Mouse (Mus musculus) liver, embryonic 15.5 days (tissue): ENCODE results near the gene Ctnnb1. TPM values are rescaled to one million over a fixed set of nuclear protein-coding genes. Genes with fewer than 3 reads are reported as not detected.
A peak's percentile ranks its signal among the peaks of the same experiment; 100 is the strongest.

Experiments used
- ATAC-seq: fragments of 200-750 bp; cut with Nextera tagmentation; 2 replicates; pipeline ENCODE4 v1.8.0; 2017; ENCODE audit warnings: moderate number of reproducible peaks, mild to moderate bottlenecking, moderate library complexity; ENCODE audit not compliant: insufficient read depth
- H3K27ac ChIP-seq: fragments of 300-500 bp; sonication (generic); replicated peaks from 2 replicates; pipeline ENCODE4 v1.5.1; 2015; ENCODE audit warnings: mild to moderate bottlenecking, inconsistent platforms
- H3K27me3 ChIP-seq: fragments of 300-500 bp; sonication (generic); 2 replicates; pipeline ENCODE4 v1.6.1; 2015; ENCODE audit warnings: mild to moderate bottlenecking, inconsistent platforms
- H3K36me3 ChIP-seq: fragments of 300-500 bp; sonication (generic); replicated peaks from 2 replicates; pipeline ENCODE4 v1.6.1; 2015; ENCODE audit warnings: moderate library complexity, mild to moderate bottlenecking, inconsistent platforms
- H3K4me1 ChIP-seq: fragments of 300-500 bp; sonication (generic); replicated peaks from 2 replicates; pipeline ENCODE4 v1.6.1; 2015; ENCODE audit warnings: inconsistent platforms
- H3K4me2 ChIP-seq: fragments of 300-500 bp; sonication (generic); 2 replicates; pipeline ENCODE4 v1.6.1; 2015; ENCODE audit warnings: moderate library complexity, mild to moderate bottlenecking, inconsistent platforms
- H3K4me3 ChIP-seq: fragments of 300-500 bp; sonication (generic); replicated peaks from 2 replicates; pipeline ENCODE4 v1.5.1; 2015; ENCODE audit warnings: mild to moderate bottlenecking, inconsistent platforms
- H3K9ac ChIP-seq: fragments of 300-500 bp; sonication (generic); 2 replicates; pipeline ENCODE4 v1.6.1; 2015; ENCODE audit warnings: moderate library complexity, mild to moderate bottlenecking, inconsistent platforms
- H3K9me3 ChIP-seq: fragments of 300-500 bp; sonication (generic); replicated peaks from 2 replicates; pipeline ENCODE4 v1.6.1; 2016; ENCODE audit warnings: inconsistent platforms
- WGBS: fragments of 180-500 bp; shearing (Covaris S2); methylation state at CpG from one replicate; pipeline ENCODE4 v1.1.7; 2015; ENCODE audit warnings: mixed read lengths; ENCODE audit not compliant: insufficient replicate concordance; 5-methylcytosine and 5-hydroxymethylcytosine counted together
- polyA plus RNA-seq: library from polyadenylated mRNA; unstranded; fragments of >200 nt; fragmentation: Nextera tagmentation; extraction: Ambion mirVana; gene quantifications from 2 replicates; pipeline ENCODE4 v1.2.1, GENCODE M21; 2015

Ctnnb1 gene
- polyA plus RNA-seq, 1 experiment from 2014 or later, result 90.5 TPM

DNA sequence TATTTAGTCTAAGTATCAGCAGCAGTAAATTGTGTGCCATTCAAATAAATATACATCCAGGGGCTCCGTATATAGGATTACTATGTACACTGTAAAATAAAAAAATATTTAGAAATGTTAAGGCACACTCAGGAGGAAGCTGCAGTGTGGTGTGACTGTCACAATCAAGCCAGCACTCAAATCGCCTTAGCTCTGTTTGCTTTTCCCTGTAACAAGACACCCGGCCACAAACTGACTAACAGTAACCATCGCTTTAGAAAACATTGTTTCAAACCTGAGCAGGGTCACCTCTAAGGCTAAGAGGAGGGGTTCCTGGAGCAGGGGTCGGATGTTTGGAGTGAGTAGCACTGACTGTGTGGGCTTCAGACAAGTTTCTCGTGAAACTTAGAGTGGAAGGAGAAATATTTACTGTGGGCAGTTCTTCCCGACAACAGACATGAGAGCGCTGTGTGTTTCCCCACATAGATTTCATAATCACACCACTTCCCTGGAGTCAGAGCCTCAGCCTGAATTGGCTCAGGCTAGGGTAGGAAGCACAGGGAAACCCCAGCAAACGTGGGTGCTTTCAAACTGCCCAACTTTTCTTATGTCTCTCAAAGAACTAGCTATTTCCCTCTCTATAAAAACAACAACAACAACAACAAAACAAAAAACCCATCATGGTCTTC is 1.9 kb upstream of the Ctnnb1 start:
- 23% methylated on average over 9 of the region's 9 CpGs for WGBS
- Histone ChIP-seq H3K4me3 (no peak overlapping the region), H3K4me1 (no peaks in the 10 kb centered on the region), H3K36me3 (no peaks in the 10 kb centered on the region), H3K9ac (no peak overlapping the region), H3K4me2 (peak overlapping the region; percentile 20), H3K9me3 (no peaks in the 10 kb centered on the region), H3K27ac (peak overlapping the region; percentile 55; the same call in 1 of the 2 replicates), H3K27me3 (no peaks in the 10 kb centered on the region)
- ATAC-seq, result peak; percentile 54

DNA sequence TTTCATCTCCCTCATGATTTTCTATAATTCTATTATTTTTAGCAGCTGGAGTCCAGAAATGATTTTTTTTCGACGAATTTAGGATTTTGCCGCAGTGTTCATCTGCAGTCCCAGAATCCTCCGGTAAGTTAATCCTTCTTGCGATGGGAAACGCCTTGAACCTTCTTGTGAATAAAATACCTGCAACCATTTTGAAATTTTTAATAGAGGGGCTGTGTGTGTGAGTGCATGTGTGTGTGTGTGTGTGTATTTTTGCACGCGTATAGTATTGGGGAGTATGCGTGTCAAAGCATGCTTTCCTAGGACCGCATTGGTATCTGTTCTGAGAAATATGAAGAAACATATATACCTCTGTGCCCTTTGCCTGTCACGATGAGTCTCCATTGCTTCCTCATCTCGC is 1.0 kb downstream of the Ctnnb1 start:
- Histone ChIP-seq H3K27ac (no peak overlapping the region), H3K9ac (no peak overlapping the region), H3K4me3 (no peak overlapping the region), H3K27me3 (no peaks in the 10 kb centered on the region), H3K4me2 (no peak overlapping the region), H3K9me3 (no peaks in the 10 kb centered on the region), H3K36me3 (no peaks in the 10 kb centered on the region), H3K4me1 (peaks cover 12% of the 10 kb centered on the region)
- WGBS, result 87% methylated on average over 12 of the region's 12 CpGs
- no peak for ATAC-seq

DNA sequence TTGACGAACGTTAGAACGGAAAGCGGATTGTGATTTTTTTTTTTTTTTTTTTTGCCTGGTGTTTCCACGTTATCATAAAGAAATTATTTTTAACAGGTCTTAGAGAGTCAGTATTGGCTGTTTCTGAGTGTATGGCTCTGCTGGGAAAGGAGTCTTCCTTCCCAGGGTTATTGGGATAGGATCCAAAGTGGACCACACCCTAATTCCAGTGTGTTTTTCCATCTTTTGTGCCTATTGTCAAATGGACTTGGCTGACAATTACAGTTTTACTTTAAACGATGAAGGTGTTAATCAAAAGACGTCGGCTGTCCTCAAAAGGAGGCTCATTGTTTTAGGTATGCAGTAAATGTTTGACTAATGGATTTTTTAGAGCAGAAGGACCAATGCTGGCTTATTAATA is 1.8 kb downstream of the Ctnnb1 start:
- WGBS, result 72% methylated on average over 8 of the region's 8 CpGs
- no peak for ATAC-seq
- H3K9me3 ChIP-seq, result no peaks in the 10 kb centered on the region

DNA sequence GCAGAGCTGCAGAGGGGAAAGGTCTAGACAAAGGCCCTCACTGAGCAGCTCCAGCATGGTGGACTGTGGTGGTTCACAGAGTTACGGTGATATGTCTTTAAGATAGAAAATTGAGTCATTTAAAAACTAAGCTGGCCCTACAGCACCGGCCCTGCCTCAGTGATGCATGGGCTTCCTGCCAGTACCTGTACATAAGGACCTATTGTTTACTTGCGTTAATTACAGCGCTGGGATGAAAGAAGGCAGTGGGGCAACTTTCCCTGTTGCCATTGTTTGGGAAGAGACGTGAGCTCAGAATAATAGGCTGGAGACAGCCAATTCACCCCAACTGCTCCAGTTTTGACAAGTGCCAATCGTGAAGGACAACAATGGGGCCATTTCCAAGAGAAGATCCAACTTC is 3.4 kb downstream of the Ctnnb1 start:
- ATAC-seq, result no peak
- H3K4me3 ChIP-seq, result no peak overlapping the region
- no peak overlapping the region for H3K9ac ChIP-seq
- H3K27me3 ChIP-seq, result no peaks in the 10 kb centered on the region
- H3K27ac ChIP-seq, result no peak overlapping the region
- no peaks in the 10 kb centered on the region for H3K9me3 ChIP-seq
- 0 out of 2 replicates have a peak, but pooled peaks cover 3% of the 10 kb centered on the region for H3K36me3 ChIP-seq
- H3K4me1 ChIP-seq, result peaks cover 34% of the 10 kb centered on the region
- no peak overlapping the region for H3K4me2 ChIP-seq
- 82% methylated on average over 6 of the region's 6 CpGs for WGBS

More for the DNA sequence above, 1.8 kb downstream of the Ctnnb1 start:
- Histone ChIP-seq H3K4me2 (no peak overlapping the region), H3K36me3 (no peaks in the 10 kb centered on the region), H3K27me3 (no peaks in the 10 kb centered on the region), H3K4me1 (peaks cover 20% of the 10 kb centered on the region), H3K27ac (no peak overlapping the region), H3K4me3 (no peak overlapping the region), H3K9ac (no peak overlapping the region)

DNA sequence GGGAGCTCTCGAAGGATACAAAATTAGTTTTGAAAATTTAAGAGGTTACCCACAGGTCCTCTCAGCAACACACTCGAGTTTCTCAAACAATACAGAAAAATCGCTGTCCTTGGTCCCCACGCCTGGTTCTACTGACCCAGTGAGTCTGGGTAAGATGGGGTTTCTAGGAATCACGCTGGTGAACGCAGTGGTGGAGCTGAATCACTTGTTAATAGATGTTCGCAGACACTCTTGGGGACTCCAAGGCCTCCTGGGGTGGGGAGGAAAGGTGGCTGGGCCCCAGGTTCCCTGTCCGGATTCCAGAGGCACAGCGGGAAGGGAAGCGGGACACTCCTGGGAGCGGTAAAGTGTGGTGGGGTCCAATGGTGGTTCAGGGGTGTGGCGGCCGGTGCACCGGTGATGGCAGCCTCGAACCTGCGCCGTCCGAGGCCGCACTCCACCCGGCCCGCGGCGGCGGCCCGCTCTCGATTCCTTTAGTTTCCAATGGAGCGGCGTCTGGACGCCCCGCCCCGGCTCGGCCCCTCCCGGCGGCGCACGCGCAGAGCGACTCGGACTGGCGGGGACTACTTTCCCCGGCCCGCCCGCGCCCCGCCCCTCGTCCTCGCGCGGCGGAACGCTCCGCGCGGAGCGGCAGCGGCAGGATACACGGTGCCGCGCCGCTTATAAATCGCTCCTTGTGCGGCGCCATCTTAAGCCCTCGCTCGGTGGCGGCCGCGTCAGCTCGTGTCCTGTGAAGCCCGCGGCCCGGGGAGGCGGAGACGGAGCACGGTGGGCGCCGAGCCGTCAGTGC is 4.0 kb downstream of the Ctnnb1 start:
- Histone ChIP-seq H3K9ac (peak overlapping the region; percentile 92), H3K9me3 (no peaks in the 10 kb centered on the region), H3K36me3 (peaks cover 9% of the 10 kb centered on the region; the same call in 1 of the 2 replicates), H3K27me3 (no peaks in the 10 kb centered on the region), H3K27ac (peak overlapping the region; percentile 88), H3K4me1 (peaks cover 39% of the 10 kb centered on the region), H3K4me3 (peak overlapping the region; percentile 90), H3K4me2 (peak overlapping the region; percentile 90)
- ATAC-seq, result peak; percentile 87
- WGBS, result 5% methylated on average over 77 of the region's 78 CpGs

DNA sequence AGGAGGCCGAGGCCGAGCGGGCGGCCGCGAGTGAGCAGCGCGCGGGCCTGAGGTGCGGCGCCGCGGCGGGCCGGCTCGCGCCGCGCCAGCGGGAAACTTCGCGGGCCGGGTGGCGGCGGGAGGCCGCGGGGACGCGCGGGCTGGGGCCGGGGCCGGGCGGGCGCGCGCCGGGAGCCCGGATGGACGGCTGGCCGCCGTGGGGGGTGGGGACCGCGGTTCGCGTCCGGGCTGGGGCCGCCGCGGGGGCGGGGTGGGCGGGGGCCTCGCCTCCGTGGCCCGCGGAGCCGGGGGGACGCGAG is 4.5 kb downstream of the Ctnnb1 start:
- 1% methylated on average over 47 of the region's 58 CpGs for WGBS
- peak overlapping the region; percentile 88 for H3K27ac ChIP-seq
- ATAC-seq, result peak; percentile 76

DNA sequence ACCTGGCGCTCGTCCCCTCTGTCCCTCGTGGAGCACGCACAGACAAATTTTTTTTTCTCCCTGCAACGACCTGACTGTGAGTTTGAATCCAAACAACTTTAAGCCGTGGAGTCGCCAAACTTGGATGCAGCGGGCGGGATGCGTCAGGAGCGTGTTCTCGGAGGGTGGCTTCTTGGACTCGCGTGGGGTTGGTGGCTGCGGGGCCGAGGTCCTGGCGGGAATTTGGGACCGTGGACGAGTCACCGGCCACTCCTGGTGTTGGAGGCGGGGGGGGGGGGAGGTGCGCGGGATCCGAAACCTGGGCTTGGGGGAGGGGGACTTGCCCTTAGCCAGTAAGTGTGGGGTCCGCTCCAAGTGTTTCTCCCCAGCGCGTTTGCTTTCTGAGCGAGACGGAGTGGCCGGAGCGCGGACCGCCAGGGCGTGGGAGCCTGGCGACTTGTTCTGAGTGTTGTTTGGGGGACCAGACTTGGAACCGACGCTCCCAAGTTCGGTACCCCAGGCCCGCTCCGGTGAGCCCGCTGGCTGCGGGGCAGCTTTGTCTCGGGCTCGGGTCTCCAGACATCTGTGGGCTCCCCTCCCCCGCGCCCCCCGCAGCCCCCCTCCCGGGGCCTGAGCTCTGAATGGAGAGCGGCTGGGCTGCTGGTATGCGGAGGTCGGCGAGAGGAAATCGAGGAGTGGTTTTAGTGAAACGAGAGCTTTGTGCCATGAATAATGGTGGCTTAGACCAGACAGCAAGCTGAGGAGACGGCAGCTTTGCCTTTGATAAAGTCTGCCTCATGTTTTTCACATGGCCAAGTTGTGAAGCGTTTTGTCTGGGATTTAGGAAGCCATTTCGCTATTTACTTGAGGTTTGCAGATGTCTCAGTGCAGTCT is 5.1 kb downstream of the Ctnnb1 start:
- peak overlapping the region; percentile 88 for H3K27ac ChIP-seq
- peaks cover 10% of the 10 kb centered on the region; the same call in 1 of the 2 replicates for H3K36me3 ChIP-seq
- under 1% methylated on average over 57 of the region's 57 CpGs for WGBS
- no peaks in the 10 kb centered on the region for H3K9me3 ChIP-seq
- H3K27me3 ChIP-seq, result no peaks in the 10 kb centered on the region
- peak overlapping the region; percentile 90 for H3K4me3 ChIP-seq
- H3K9ac ChIP-seq, result peak overlapping the region; percentile 92
- ATAC-seq, result no peak
- H3K4me1 ChIP-seq, result peaks cover 50% of the 10 kb centered on the region
- H3K4me2 ChIP-seq, result peak overlapping the region; percentile 90

More for the DNA sequence above, 4.5 kb downstream of the Ctnnb1 start:
- Histone ChIP-seq H3K9ac (peak overlapping the region; percentile 92), H3K36me3 (peaks cover 9% of the 10 kb centered on the region; the same call in 1 of the 2 replicates), H3K9me3 (no peaks in the 10 kb centered on the region), H3K27me3 (no peaks in the 10 kb centered on the region), H3K4me2 (peak overlapping the region; percentile 90), H3K4me1 (peaks cover 44% of the 10 kb centered on the region), H3K4me3 (peak overlapping the region; percentile 90)

DNA sequence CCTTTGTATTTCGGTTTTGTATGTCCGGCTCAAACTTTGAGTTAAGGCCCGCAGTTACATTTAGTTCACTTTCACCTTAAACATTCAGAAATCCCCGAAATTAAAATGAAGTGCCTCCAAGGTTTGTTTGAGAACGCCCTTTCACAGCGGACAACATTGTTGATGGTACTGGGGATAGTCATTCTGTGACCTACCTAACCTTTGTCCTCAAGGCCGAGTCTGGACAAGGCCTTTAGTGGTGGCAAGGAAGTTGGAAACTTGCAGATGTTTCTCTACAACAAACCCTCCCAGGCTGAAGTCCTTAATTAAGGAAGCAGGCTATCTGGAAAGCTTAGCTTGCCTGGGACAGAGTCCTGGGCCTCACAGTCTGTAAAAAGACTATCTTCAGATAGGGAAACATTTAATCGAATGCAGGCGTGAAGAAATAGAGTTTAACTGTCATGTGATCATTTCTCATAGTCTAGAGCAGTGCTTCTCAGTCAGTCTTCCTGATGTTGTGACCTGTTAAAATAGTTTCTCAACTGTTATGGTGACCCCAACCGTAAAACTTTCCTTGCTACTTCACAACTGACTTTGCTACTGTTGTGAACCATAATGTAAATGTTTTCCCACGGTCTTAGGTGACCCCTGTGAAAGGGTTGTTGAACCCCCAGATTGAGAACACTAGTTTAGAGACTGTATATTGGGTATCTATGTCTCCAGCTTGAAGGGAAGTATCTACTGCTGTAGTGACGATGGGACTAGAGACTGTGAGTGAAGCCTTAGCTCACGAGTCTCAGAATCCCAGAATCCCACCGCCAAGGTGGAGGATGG is 6.0 kb downstream of the Ctnnb1 start:
- no peak for ATAC-seq
- H3K27me3 ChIP-seq, result no peaks in the 10 kb centered on the region
- peak overlapping the region; percentile 92 for H3K9ac ChIP-seq
- peak overlapping the region; percentile 88 for H3K27ac ChIP-seq
- no peaks in the 10 kb centered on the region for H3K9me3 ChIP-seq
- peaks cover 56% of the 10 kb centered on the region for H3K4me1 ChIP-seq
- peaks cover 19% of the 10 kb centered on the region; the same call in 1 of the 2 replicates for H3K36me3 ChIP-seq
- peak overlapping the region; percentile 90 for H3K4me3 ChIP-seq
- peak overlapping the region; percentile 90 for H3K4me2 ChIP-seq
- WGBS, result 5% methylated on average over 14 of the region's 14 CpGs

DNA sequence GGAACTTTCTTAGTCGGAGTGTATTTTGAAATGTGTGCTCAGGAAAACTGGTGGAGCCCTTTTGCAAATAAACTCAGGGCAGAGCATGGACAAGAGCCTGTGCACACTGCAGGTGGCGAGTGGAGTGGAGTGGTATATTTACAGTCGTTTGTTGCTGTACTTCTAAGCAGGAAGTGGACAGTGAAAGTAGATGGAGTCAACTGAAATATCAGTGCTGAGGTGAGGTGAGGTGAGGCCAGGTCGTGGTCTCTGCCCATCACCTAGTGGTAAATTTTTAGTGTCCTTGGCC is 6.6 kb downstream of the Ctnnb1 start:
- H3K27me3 ChIP-seq, result no peaks in the 10 kb centered on the region
- peak overlapping the region; percentile 88; the same call in 1 of the 2 replicates for H3K27ac ChIP-seq
- ATAC-seq, result no peak
- peak overlapping the region; percentile 92; the same call in 1 of the 2 replicates for H3K9ac ChIP-seq
- peaks cover 60% of the 10 kb centered on the region for H3K4me1 ChIP-seq
- H3K4me3 ChIP-seq, result peak overlapping the region; percentile 90
- H3K4me2 ChIP-seq, result peak overlapping the region; percentile 90
- 16% methylated on average over 4 of the region's 4 CpGs for WGBS
- no peaks in the 10 kb centered on the region for H3K9me3 ChIP-seq
- peaks cover 20% of the 10 kb centered on the region; the same call in 1 of the 2 replicates for H3K36me3 ChIP-seq

DNA sequence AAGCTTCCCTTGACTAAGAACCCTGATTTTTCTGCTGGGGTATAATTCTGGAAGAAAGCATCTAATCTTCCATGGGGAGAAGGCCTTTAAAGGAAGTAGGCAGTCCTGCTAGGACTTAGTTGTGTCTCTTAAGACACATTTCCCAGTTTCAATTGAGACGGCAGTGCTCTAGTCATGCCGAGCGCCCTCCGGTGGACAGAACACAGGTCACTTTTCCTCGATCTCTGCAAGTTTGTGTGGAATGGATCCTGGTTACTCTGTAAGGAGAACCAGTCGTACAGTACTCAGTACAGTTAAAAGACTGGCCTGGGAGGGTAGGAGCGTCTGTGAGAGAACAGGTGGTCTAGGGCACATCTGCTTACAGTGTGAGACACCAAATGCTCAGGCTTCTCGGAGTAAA is 7.3 kb downstream of the Ctnnb1 start:
- no peaks in the 10 kb centered on the region for H3K27me3 ChIP-seq
- peak overlapping the region; percentile 90 for H3K4me2 ChIP-seq
- no peak overlapping the region for H3K9ac ChIP-seq
- no peak overlapping the region for H3K27ac ChIP-seq
- peaks cover 22% of the 10 kb centered on the region; the same call in 1 of the 2 replicates for H3K36me3 ChIP-seq
- ATAC-seq, result no peak
- H3K9me3 ChIP-seq, result no peaks in the 10 kb centered on the region
- peaks cover 68% of the 10 kb centered on the region for H3K4me1 ChIP-seq
- peak overlapping the region; percentile 90 for H3K4me3 ChIP-seq
- 19% methylated on average over 8 of the region's 8 CpGs for WGBS
